Mouse (Mus musculus): Measurements from ENCODE around the gene Hbb-bt. TPM values are rescaled to one million over a fixed set of nuclear protein-coding genes. Genes with fewer than 3 reads are reported as not detected.
"Not testable (repeated sequence)": the region's sequence is repeated elsewhere in the genome, so short reads cannot be mapped to it uniquely, and the experiment has no call there.

Hbb-bt gene
- polyA plus RNA-seq, 1 experiment, result 7.2 TPM

GRCm38 (mm10) chr7:103806856-103807255, 6.9 kb downstream of the Hbb-bt start:
- Histone ChIP-seq H3K4me3 (ENCODE audit: low read depth, low read length) (no peak overlapping the region), H3K27me3 (ENCODE audit: control insufficient read depth, insufficient read depth, low read length) (no peaks in the 10 kb centered on the region), H3K27ac (ENCODE audit: insufficient read depth, low read depth, low read length) (no peak overlapping the region), H3K4me1 (ENCODE audit: control insufficient read depth, insufficient read depth, insufficient read length, low read length) (no peaks in the 10 kb centered on the region), H3K36me3 (ENCODE audit: control insufficient read depth, insufficient read depth, low read length) (no peaks in the 10 kb centered on the region)
- TF ChIP-seq CTCF (IDR thresholded peaks at IDR 0.05; ENCODE audit: extremely low read depth, insufficient read length, insufficient replicate concordance, low read depth, low read length) (no peak), POLR2A (IDR thresholded peaks at IDR 0.05; ENCODE audit: low read depth, low read length) (no peak)
- 34% methylated on average over 1 of the region's 1 CpGs for WGBS

- no peaks in the 10 kb centered on the region for H3K27me3 ChIP-seq (ENCODE audit: control insufficient read depth, insufficient read depth, low read length)
- TF ChIP-seq POLR2A (IDR thresholded peaks at IDR 0.05; ENCODE audit: low read depth, low read length) (no peak), CTCF (IDR thresholded peaks at IDR 0.05; ENCODE audit: extremely low read depth, insufficient read length, insufficient replicate concordance, low read depth, low read length) (no peak)
- WGBS, result 24% methylated on average over 4 of the region's 4 CpGs
- no peak overlapping the region for H3K4me3 ChIP-seq (ENCODE audit: low read depth, low read length)
- H3K4me1 ChIP-seq (ENCODE audit: control insufficient read depth, insufficient read depth, insufficient read length, low read length), result no peaks in the 10 kb centered on the region
- H3K36me3 ChIP-seq (ENCODE audit: control insufficient read depth, insufficient read depth, low read length), result no peaks in the 10 kb centered on the region
- no peak overlapping the region for H3K27ac ChIP-seq (ENCODE audit: insufficient read depth, low read depth, low read length)
Observed at GRCm38 (mm10) chr7:103792669-103793388, 21.0 kb downstream of the Hbb-bt start.

GRCm38 (mm10) chr7:103791721-103792120, 22.1 kb downstream of the Hbb-bt start, which contains the start of gene Olfr67:
Gene Olfr67, minus strand, starts transcription at chr7:103791821.
- H3K36me3 ChIP-seq (ENCODE audit: control insufficient read depth, insufficient read depth, low read length), result no peaks in the 10 kb centered on the region
- H3K4me3 ChIP-seq (ENCODE audit: low read depth, low read length), result no peak within 1 kb of the TSS
- WGBS, result 73% methylated on average over 3 of the region's 3 CpGs
- H3K27ac ChIP-seq (ENCODE audit: insufficient read depth, low read depth, low read length), result no peak within 1 kb of the TSS
- H3K4me1 ChIP-seq (ENCODE audit: control insufficient read depth, insufficient read depth, insufficient read length, low read length), result no peaks in the 10 kb centered on the region
- no peaks in the 10 kb centered on the region for H3K27me3 ChIP-seq (ENCODE audit: control insufficient read depth, insufficient read depth, low read length)
- TF ChIP-seq POLR2A (IDR thresholded peaks at IDR 0.05; ENCODE audit: low read depth, low read length), result no peak
- TF ChIP-seq CTCF (IDR thresholded peaks at IDR 0.05; ENCODE audit: extremely low read depth, insufficient read length, insufficient replicate concordance, low read depth, low read length), result no peak

- 77% methylated on average over 3 of the region's 3 CpGs for WGBS
- Histone ChIP-seq H3K36me3 (ENCODE audit: control insufficient read depth, insufficient read depth, low read length) (no peaks in the 10 kb centered on the region), H3K4me1 (ENCODE audit: control insufficient read depth, insufficient read depth, insufficient read length, low read length) (no peaks in the 10 kb centered on the region), H3K4me3 (ENCODE audit: low read depth, low read length) (no peak within 1 kb of the TSS), H3K27me3 (ENCODE audit: control insufficient read depth, insufficient read depth, low read length) (no peaks in the 10 kb centered on the region), H3K27ac (ENCODE audit: insufficient read depth, low read depth, low read length) (no peak within 1 kb of the TSS)
- TF ChIP-seq POLR2A (IDR thresholded peaks at IDR 0.05; ENCODE audit: low read depth, low read length) (no peak), CTCF (IDR thresholded peaks at IDR 0.05; ENCODE audit: extremely low read depth, insufficient read length, insufficient replicate concordance, low read depth, low read length) (no peak)
Observed at GRCm38 (mm10) chr7:103779598-103779997, 34.2 kb downstream of the Hbb-bt start, which contains the start of gene Olfr68. Gene Olfr68, minus strand, starts transcription at chr7:103779698.

- H3K4me3 ChIP-seq (ENCODE audit: low read depth, low read length); H3K27me3 ChIP-seq (ENCODE audit: control insufficient read depth, insufficient read depth, low read length); H3K4me1 ChIP-seq (ENCODE audit: control insufficient read depth, insufficient read depth, insufficient read length, low read length); H3K36me3 ChIP-seq (ENCODE audit: control insufficient read depth, insufficient read depth, low read length); H3K27ac ChIP-seq (ENCODE audit: insufficient read depth, low read depth, low read length): not testable (repeated sequence)
- 73% methylated on average over 4 of the region's 4 CpGs for WGBS
Observed at GRCm38 (mm10) chr7:103777652-103778051, 36.1 kb downstream of the Hbb-bt start.

GRCm38 (mm10) chr7:103771494-103771893, 42.3 kb downstream of the Hbb-bt start, which contains the start of gene Olfr69:
Gene Olfr69, minus strand, starts transcription at chr7:103771594.
- Histone ChIP-seq H3K27me3 (ENCODE audit: control insufficient read depth, insufficient read depth, low read length) (no peaks in the 10 kb centered on the region), H3K27ac (ENCODE audit: insufficient read depth, low read depth, low read length) (no peak within 1 kb of the TSS), H3K4me1 (ENCODE audit: control insufficient read depth, insufficient read depth, insufficient read length, low read length) (no peaks in the 10 kb centered on the region), H3K4me3 (ENCODE audit: low read depth, low read length) (no peak within 1 kb of the TSS), H3K36me3 (ENCODE audit: control insufficient read depth, insufficient read depth, low read length) (no peaks in the 10 kb centered on the region)
- TF ChIP-seq POLR2A (IDR thresholded peaks at IDR 0.05; ENCODE audit: low read depth, low read length) (no peak), CTCF (IDR thresholded peaks at IDR 0.05; ENCODE audit: extremely low read depth, insufficient read length, insufficient replicate concordance, low read depth, low read length) (no peak)
- WGBS, result 64% methylated on average over 2 of the region's 2 CpGs

GRCm38 (mm10) chr7:103767687-103768086, 46.1 kb downstream of the Hbb-bt start:
- not testable (repeated sequence) for H3K27ac ChIP-seq (ENCODE audit: insufficient read depth, low read depth, low read length); H3K36me3 ChIP-seq (ENCODE audit: control insufficient read depth, insufficient read depth, low read length); H3K4me3 ChIP-seq (ENCODE audit: low read depth, low read length); H3K4me1 ChIP-seq (ENCODE audit: control insufficient read depth, insufficient read depth, insufficient read length, low read length); H3K27me3 ChIP-seq (ENCODE audit: control insufficient read depth, insufficient read depth, low read length)
- WGBS, result 91% methylated on average over 6 of the region's 6 CpGs

Other genes starting within 250 kb of the Hbb-bt start
- gene Olfr616, start 244.9 kb downstream of the Hbb-bt start, polyA plus RNA-seq (2012; rRNA removed), result not detected in 2 replicates
- gene Olfr617, start 240.9 kb downstream of the Hbb-bt start, polyA plus RNA-seq (2012; rRNA removed), result not detected in 2 replicates
- gene Olfr618, start 223.9 kb downstream of the Hbb-bt start, polyA plus RNA-seq (2012; rRNA removed), result not detected in 2 replicates
- gene Olfr619, start 213.4 kb downstream of the Hbb-bt start, polyA plus RNA-seq (2012; rRNA removed), result not detected in 2 replicates
- gene Olfr620, start 201.5 kb downstream of the Hbb-bt start, polyA plus RNA-seq (2012; rRNA removed), result not detected in 2 replicates
- gene Olfr622, start 171.3 kb downstream of the Hbb-bt start, polyA plus RNA-seq (2012; rRNA removed), result not detected in 2 replicates
- gene Olfr623, start 150.3 kb downstream of the Hbb-bt start, polyA plus RNA-seq (2012; rRNA removed), result not detected in 2 replicates
- gene Olfr624, start 142.8 kb downstream of the Hbb-bt start, polyA plus RNA-seq (2012; rRNA removed), result not detected in 2 replicates
- not detected in 2 replicates for gene Olfr625-ps1, start 131.3 kb downstream of the Hbb-bt start, polyA plus RNA-seq (2012; rRNA removed)
- gene Olfr243, start 99.3 kb downstream of the Hbb-bt start, polyA plus RNA-seq (2012; rRNA removed), result not detected in 2 replicates
- not detected in 2 replicates for gene Olfr628, start 83.6 kb downstream of the Hbb-bt start, polyA plus RNA-seq (2012; rRNA removed)
- not detected in 2 replicates for gene Olfr629, start 69.1 kb downstream of the Hbb-bt start, polyA plus RNA-seq (2012; rRNA removed)
- gene Olfr630, start 56.7 kb downstream of the Hbb-bt start, polyA plus RNA-seq (2012; rRNA removed), result not detected in 2 replicates
- gene Olfr69, start 42.4 kb downstream of the Hbb-bt start, polyA plus RNA-seq (2012; rRNA removed), result not detected in 2 replicates
- gene Olfr68, start 34.3 kb downstream of the Hbb-bt start, polyA plus RNA-seq (2012; rRNA removed), result not detected in 2 replicates
- not detected in 2 replicates for gene Olfr67, start 22.2 kb downstream of the Hbb-bt start, polyA plus RNA-seq (2012; rRNA removed)
- gene Hbb-bs, start 14.1 kb upstream of the Hbb-bt start, polyA plus RNA-seq (2012; rRNA removed), result 59.9 and 74.9 TPM in 2 replicates
- gene Hbb-bh2, start 26.5 kb upstream of the Hbb-bt start, polyA plus RNA-seq (2012; rRNA removed), result not detected in 2 replicates
- gene Hbb-bh1, start 29.2 kb upstream of the Hbb-bt start, polyA plus RNA-seq (2012; rRNA removed), result not detected in 2 replicates
- gene Hbb-y, start 39.2 kb upstream of the Hbb-bt start, polyA plus RNA-seq (2012; rRNA removed), result not detected in 2 replicates
- gene Olfr66, start 72.3 kb upstream of the Hbb-bt start, polyA plus RNA-seq (2012; rRNA removed), result not detected in 2 replicates
- not detected in 2 replicates for gene Olfr64, start 80.5 kb upstream of the Hbb-bt start, polyA plus RNA-seq (2012; rRNA removed)
- not detected in 2 replicates for gene Olfr65, start 89.5 kb upstream of the Hbb-bt start, polyA plus RNA-seq (2012; rRNA removed)
- gene Olfr631, start 114.8 kb upstream of the Hbb-bt start, polyA plus RNA-seq (2012; rRNA removed), result not detected in 2 replicates
- not detected in 2 replicates for gene Olfr632, start 120.4 kb upstream of the Hbb-bt start, polyA plus RNA-seq (2012; rRNA removed)
- gene Olfr633, start 130.4 kb upstream of the Hbb-bt start, polyA plus RNA-seq (2012; rRNA removed), result not detected in 2 replicates
- not detected in 2 replicates for gene Olfr635, start 157.2 kb upstream of the Hbb-bt start, polyA plus RNA-seq (2012; rRNA removed)
- not detected in 2 replicates for gene Olfr638, start 184.8 kb upstream of the Hbb-bt start, polyA plus RNA-seq (2012; rRNA removed)
- not detected in 2 replicates for gene Olfr639, start 203.3 kb upstream of the Hbb-bt start, polyA plus RNA-seq (2012; rRNA removed)
- gene Olfr640, start 211.6 kb upstream of the Hbb-bt start, polyA plus RNA-seq (2012; rRNA removed), result not detected in 2 replicates
- gene Olfr641, start 221.4 kb upstream of the Hbb-bt start, polyA plus RNA-seq (2012; rRNA removed), result not detected in 2 replicates
- gene Olfr642, start 238.7 kb upstream of the Hbb-bt start, polyA plus RNA-seq (2012; rRNA removed), result not detected in 2 replicates
- gene 4930516K23Rik, start 247.4 kb upstream of the Hbb-bt start, polyA plus RNA-seq (2012; rRNA removed), result not detected in 2 replicates

All from small intestine, adult 2 months (tissue).